Mouse (Mus musculus) C2C12 (cell line): Measurements from ENCODE around the gene Cdx4.

ENCODE experiments used
- CTCF ChIP-seq: IDR thresholded peaks from one replicate; pipeline ENCODE4 v1.5.1; 2011; ENCODE audit not compliant: control insufficient read depth, insufficient read depth, insufficient read length
- FOSL1 ChIP-seq: IDR thresholded peaks from one replicate; pipeline ENCODE4 v1.8.0; 2011; ENCODE audit warnings: mild to moderate bottlenecking, low read length; ENCODE audit not compliant: poor library complexity, insufficient read depth, severe bottlenecking
- MYOD1 ChIP-seq: IDR thresholded peaks from one replicate; pipeline ENCODE4 v1.6.1; 2011; ENCODE audit warnings: low read depth; ENCODE audit not compliant: control insufficient read depth, insufficient read length
- MYOG ChIP-seq: IDR thresholded peaks from one replicate; pipeline ENCODE4 v1.6.1; 2011; ENCODE audit not compliant: control insufficient read depth, insufficient read length; ENCODE audit errors: extremely low read depth
- USF1 ChIP-seq: IDR thresholded peaks from one replicate; pipeline ENCODE4 v1.6.1; 2011; ENCODE audit warnings: low read depth, mild to moderate bottlenecking, control low read depth, moderate library complexity

DNA sequence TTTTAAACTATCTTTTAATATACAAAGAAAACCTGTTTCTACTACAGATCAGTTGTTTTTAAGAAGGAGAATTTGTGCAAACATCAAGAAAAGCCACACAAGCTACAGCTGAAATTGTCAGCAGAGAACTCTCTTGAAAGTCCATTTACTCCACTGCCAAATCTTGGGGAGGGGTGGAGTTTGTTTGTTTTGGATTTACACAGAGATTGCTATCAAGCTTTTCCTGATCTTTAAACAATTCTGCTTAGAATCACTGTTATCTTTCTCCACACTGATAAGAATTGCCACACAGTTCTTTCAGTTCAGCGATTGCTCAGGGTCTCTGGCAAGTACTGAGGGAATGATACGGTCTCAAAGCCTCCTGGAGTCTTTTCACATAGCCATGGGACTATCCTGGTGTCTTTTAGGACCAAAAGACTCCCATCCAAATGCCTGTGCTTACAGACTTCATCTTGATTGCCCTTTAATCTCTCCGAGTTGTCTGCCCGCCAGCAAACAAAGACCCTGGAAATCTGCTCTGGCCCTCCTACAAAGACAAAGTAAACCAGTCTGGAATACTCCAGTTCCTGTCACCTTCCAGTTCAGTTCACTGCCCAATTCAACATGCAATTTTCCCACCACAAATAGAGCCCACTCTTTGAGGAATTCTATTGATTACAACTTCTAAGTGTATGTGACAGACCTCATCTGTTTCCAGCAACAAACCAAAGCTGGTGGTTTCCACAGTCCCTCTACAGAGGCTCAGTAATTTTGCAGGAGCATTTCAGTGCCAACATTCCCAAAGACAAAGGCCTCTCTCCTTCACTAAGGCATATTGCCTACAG lies 34.1 kb upstream of the Cdx4 start:
- no peak for TF ChIP-seq CTCF
- no peak for TF ChIP-seq USF1
- TF ChIP-seq MYOG: no peak
- TF ChIP-seq MYOD1: no peak
- no peak for TF ChIP-seq FOSL1
